Mouse (Mus musculus): ENCODE measurements around the gene Prkn. TPM values are rescaled to one million over a fixed set of nuclear protein-coding genes. Genes with fewer than 3 reads are reported as not detected.

The Prkn gene
- total RNA-seq, 2 experiments from 2014 or later: 16.9 to 17.7 TPM

- no peak for DNase-seq (ENCODE audit: low spot score in 2 of 2)
These were observed 794.9 kb downstream of the Prkn start for GRCm38 (mm10) chr17:11635121-11635520.

GRCm38 (mm10) chr17:11637642-11638041, 797.5 kb downstream of the Prkn start:
- DNase-seq (ENCODE audit: low spot score in 2 of 2): no peak

GRCm38 (mm10) chr17:11638451-11638850, 798.3 kb downstream of the Prkn start:
- no peak for DNase-seq (ENCODE audit: low spot score in 2 of 2)

- no peak for DNase-seq (ENCODE audit: low spot score in 2 of 2)
These were observed 799.6 kb downstream of the Prkn start for GRCm38 (mm10) chr17:11639786-11640185.

GRCm38 (mm10) chr17:11642328-11642727, 802.1 kb downstream of the Prkn start:
- no peak for DNase-seq (ENCODE audit: low spot score in 2 of 2)

GRCm38 (mm10) chr17:11644016-11644415, 803.8 kb downstream of the Prkn start:
- no peak for DNase-seq (ENCODE audit: low spot score in 2 of 2)

- no peak for DNase-seq (ENCODE audit: low spot score in 2 of 2)
These were observed 804.8 kb downstream of the Prkn start for GRCm38 (mm10) chr17:11644873-11645464.

- no peak for DNase-seq (ENCODE audit: low spot score in 2 of 2)
These were observed 816.2 kb downstream of the Prkn start for GRCm38 (mm10) chr17:11656397-11656796.

- no peak for DNase-seq (ENCODE audit: low spot score in 2 of 2)
These were observed 816.7 kb downstream of the Prkn start for GRCm38 (mm10) chr17:11656878-11657277.

- no peak for DNase-seq (ENCODE audit: low spot score in 2 of 2)
These were observed 821.7 kb downstream of the Prkn start for GRCm38 (mm10) chr17:11661898-11662297.

GRCm38 (mm10) chr17:11663437-11663836, 823.3 kb downstream of the Prkn start:
- no peak for DNase-seq (ENCODE audit: low spot score in 2 of 2)

GRCm38 (mm10) chr17:11664610-11665345, 824.6 kb downstream of the Prkn start:
- DNase-seq (ENCODE audit: low spot score in 2 of 2): no peak

- DNase-seq (ENCODE audit: low spot score in 2 of 2): no peak
These were observed 839.5 kb downstream of the Prkn start for GRCm38 (mm10) chr17:11679716-11680115.

- no peak for DNase-seq (ENCODE audit: low spot score in 2 of 2)
These were observed 840.3 kb downstream of the Prkn start for GRCm38 (mm10) chr17:11680456-11680855.

GRCm38 (mm10) chr17:11681825-11682372, 841.7 kb downstream of the Prkn start:
- DNase-seq (ENCODE audit: low spot score in 2 of 2): no peak

- no peak for DNase-seq (ENCODE audit: low spot score in 2 of 2)
These were observed 864.8 kb downstream of the Prkn start for GRCm38 (mm10) chr17:11705005-11705404.

GRCm38 (mm10) chr17:11705761-11706160, 865.6 kb downstream of the Prkn start:
- DNase-seq (ENCODE audit: low spot score in 2 of 2): no peak

- peak in 1 of 2 experiments; percentile 11 for DNase-seq (ENCODE audit: low spot score in 2 of 2)
These were observed 871.9 kb downstream of the Prkn start for GRCm38 (mm10) chr17:11712066-11712465.

- no peak for DNase-seq (ENCODE audit: low spot score in 2 of 2)
These were observed 879.6 kb downstream of the Prkn start for GRCm38 (mm10) chr17:11719801-11720200.

GRCm38 (mm10) chr17:11721906-11722305, 881.7 kb downstream of the Prkn start:
- DNase-seq (ENCODE audit: low spot score in 2 of 2): no peak

GRCm38 (mm10) chr17:11722478-11722877, 882.3 kb downstream of the Prkn start:
- DNase-seq (ENCODE audit: low spot score in 2 of 2): no peak

- DNase-seq (ENCODE audit: low spot score in 2 of 2): no peak
These were observed 884.0 kb downstream of the Prkn start for GRCm38 (mm10) chr17:11724135-11724534.

GRCm38 (mm10) chr17:11727101-11727500, 886.9 kb downstream of the Prkn start:
- no peak for DNase-seq (ENCODE audit: low spot score in 2 of 2)
